Mouse (Mus musculus): ENCODE measurements around the gene Oip5.

GRCm38 (mm10) chr2:119595308-119595707 is 23.0 kb downstream of the Oip5 start:
- no peak for TF ChIP-seq HCFC1 (IDR thresholded peaks at IDR 0.05; ENCODE audit: borderline replicate concordance, insufficient read depth, low read length)
- no peak for TF ChIP-seq ZNF384 (IDR thresholded peaks at IDR 0.05; ENCODE audit: low read depth, low read length)
